Mouse (Mus musculus) adrenal gland, postnatal 14 days (tissue): ENCODE results near the gene Ap3s2. TPM values are rescaled to one million over a fixed set of nuclear protein-coding genes. Genes with fewer than 3 reads are reported as not detected.

Experiments used
- DNase-seq: peaks from one replicate; pipeline ENCODE4 v3.0.0; 2021; ENCODE audit warnings: mixed read lengths
- microRNA-seq, 2 experiments: library from miRNA; unstranded; fragments of <30 nt; microRNA quantifications; one replicate each; pipeline ENCODE4 v1.2.0; 2021
- total RNA-seq: library from RNA; stranded (reverse); gene quantifications from 2 replicates; pipeline ENCODE4 v1.2.3, GENCODE M21; 2021

The Ap3s2 gene
- total RNA-seq, 1 experiment from 2014 or later, result 26.0 TPM

DNA sequence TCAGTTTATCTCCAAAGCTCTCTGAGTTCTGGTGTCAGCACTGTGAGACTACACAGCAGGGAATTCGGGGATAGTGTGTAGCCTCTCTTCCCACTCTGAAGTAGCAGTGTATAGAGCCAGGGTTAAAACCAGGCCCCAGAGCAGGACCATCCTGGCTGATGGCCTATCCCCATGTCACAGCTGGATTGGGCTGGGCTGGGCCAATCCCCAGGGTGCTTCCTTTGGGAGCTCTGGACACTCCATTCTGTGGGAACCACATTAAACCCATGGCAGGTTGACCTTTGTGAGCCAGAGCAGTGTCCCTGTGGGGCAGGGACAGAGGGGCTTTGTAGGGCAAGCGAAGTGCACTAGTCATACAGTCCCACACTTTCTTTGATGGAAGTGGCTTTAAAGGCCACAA is 74.1 kb downstream of the Ap3s2 start:
- no peak for DNase-seq

DNA sequence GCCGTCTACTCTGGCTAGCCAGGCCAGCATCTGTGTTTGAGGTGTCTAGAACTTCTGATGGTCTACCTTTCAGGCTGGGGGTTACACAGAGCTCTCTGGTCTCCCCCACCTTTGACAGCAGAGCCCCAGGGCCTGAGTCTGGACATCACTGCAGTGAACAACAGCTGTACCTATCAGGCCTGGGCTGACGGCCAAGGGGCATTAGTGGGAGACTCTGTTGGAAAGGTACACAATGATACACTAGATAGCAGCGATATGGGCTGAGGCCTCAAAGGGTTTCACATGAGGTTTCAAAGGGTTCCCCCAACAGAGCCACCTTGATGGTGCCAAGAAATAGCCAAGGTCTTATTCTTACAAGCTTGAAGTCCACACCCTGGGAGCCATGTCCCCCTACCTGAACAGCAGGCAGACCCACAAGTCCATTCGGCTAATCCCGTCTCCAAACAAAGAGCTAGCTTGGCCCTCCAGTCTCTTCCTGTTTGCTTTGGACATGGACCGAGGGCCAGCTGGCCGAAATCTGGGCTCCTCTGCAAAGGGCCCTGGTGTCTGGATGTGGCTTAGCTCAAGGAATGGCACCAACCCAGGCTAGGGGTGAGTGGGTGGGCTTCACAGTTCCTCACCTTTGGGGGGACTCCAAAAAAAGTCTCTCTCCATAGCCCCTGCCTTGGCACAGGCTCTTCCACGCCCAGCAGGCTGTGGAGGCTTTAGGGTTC is 76.2 kb downstream of the Ap3s2 start:
- no peak for DNase-seq

DNA sequence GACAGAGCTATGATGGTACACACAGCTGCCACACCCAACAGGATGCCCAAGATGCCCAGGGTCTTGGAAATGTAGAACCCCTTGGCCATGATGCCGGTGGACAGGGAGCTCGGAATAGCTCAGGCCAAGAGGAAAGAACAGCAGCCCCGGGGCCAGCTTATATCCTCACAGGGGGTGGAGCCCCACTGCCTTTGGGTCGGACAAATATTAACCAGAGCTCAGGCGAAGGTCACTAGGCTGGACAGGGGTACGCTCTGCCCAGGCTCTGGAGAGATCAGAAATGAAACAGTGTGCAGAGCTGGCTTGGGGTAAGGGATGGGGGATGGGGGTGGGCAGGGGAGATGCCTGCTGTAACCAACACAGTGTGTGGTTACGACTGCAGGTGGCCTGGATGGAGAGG is 78.3 kb downstream of the Ap3s2 start:
- no peak for DNase-seq

DNA sequence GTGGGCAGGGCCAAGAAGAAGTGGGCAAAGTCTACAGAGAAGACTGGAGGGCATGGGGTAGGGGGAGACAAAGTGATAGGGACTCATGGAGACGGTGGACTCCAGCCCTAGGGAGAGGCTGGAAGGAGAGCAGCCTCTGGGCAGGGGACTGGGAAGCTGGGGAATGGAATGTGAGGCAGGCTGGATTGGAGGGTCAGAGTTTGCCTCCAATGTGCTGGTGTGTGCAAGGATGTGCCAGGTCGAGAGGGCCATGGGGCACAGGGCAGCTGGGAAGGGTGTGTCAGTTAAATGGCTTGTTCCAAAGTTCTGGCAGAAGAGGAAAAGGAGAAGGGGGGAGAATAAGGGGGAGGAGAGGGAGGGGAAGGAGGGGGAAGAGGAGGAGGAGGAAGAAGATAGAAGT is 83.2 kb downstream of the Ap3s2 start:
- no peak for DNase-seq

DNA sequence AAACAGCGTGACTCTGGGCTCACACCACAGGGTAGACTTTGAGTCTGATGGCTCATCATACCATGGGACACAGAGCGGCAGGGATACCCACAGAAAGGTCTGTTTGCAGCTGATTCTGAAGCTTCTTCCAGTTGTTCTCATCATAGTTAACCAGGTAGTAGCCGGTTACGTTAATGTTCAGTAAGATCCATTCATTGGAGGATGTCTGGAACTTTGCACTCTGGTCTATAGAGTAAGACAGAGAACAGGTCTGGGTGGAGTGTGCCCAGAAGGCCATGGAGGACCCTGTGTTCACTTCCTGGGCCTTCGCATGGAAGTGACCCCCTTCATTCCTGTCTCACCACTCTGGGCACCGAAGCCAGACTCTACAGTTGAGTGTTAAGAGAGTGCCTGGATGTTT is 85.3 kb downstream of the Ap3s2 start:
- no peak for DNase-seq

DNA sequence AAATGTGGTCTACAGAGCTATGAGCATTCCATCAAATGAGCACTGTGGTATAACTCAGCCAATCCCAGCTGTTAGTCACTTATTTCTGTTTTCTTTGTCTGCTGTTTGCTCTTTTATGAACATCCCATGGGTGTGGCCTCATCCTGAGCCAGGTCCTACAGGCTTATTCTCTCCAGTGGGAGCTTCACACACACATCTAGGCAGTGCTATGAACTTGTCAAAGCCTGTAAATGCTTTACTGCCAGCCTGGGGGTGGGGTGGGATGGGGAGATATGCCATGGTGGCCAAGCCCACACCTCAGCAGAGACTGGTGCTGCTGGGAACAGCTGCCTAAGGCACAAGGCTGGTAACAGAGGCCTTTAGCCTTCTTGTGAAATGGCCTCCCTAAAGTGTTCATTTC is 87.5 kb downstream of the Ap3s2 start:
- DNase-seq, result no peak

DNA sequence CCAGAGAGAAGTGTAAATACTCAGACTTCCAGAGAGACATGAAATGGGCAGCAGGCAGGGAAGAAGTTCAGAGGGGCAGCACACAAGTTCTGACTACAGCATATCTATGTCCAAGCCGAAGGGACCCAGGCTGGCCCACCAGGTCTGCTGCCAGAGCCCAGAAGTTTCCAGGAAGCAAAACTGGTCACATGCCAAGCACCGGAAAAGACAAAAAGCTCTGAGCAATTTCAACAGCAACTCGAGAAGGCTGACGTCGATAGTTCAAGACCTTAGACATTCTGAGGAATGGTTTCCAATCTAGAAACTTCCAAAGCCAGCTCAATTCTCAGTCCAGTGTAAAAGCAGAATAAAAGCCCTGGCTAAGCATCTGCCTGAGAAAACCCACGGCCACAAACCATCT is 88.9 kb downstream of the Ap3s2 start:
- DNase-seq, result no peak

DNA sequence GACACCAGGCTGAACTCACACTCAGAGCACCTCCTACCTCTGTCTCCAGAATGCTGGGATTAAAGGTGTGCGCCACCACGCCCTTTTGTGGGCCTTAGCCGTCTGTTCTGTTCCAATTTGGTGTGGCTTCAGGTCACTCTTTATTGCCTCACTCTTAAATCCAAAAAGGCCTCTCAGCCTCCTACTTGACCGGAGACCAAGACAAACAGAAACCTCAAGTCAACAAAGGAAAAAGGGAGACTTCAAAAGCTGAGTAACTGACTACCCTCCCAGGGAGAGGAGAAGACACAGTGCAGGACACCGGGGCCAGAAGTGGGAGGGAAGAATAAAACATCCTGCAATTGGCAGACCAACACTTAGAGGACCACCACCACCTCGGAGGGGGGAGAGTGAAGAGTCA is 89.3 kb downstream of the Ap3s2 start:
- no peak for DNase-seq

DNA sequence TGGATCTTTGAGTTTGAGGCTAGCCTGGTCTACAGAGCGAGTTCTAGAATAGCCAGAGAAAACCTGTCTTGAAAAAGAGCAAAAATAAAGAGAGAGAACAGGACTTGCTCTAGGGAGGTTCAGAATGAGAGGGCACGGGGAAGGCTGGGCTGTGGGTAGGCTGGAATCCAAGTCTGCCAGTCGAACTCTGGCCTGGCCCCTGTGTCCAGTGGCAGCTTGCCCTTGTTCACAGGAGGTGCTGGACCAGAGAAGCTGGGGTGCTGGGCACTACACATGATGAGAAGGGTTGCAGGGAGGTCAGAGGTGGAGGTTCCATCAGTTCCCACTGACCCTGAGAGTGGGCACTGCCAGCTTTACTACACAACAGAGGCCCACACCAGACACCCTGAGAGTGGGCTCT is 92.1 kb downstream of the Ap3s2 start:
- DNase-seq, result no peak

Small RNA genes within 50 kb of the gene (microRNA-seq; reads per million reads assigned to microRNA genes)
- 0 reads per million in 2 experiments for gene Gm24541

Other genes with a start within 250 kb of the Ap3s2 start
- gene Kif7, start 204.9 kb downstream of the Ap3s2 start, total RNA-seq, result 4.2 and 5.0 TPM in 2 replicates
- 646 and 719 TPM in 2 replicates for gene Plin1, start 187.7 kb downstream of the Ap3s2 start, total RNA-seq
- 45.9 and 53.5 TPM in 2 replicates for gene Pex11a, start 177.5 kb downstream of the Ap3s2 start, total RNA-seq
- gene Wdr93, start 177.5 kb downstream of the Ap3s2 start, total RNA-seq, result 1.8 and 2.8 TPM in 2 replicates
- gene Mesp1, start 126.9 kb downstream of the Ap3s2 start, total RNA-seq, result not detected in 2 replicates
- gene Mesp2, start 109.9 kb downstream of the Ap3s2 start, total RNA-seq, result 0.56 and 0.67 TPM in 2 replicates
- 12.2 and 30.5 TPM in 2 replicates for gene Anpep, start 59.6 kb downstream of the Ap3s2 start, total RNA-seq
- 16.3 and 17.4 TPM in 2 replicates for gene Arpin, start 14.7 kb upstream of the Ap3s2 start, total RNA-seq
- 21.3 and 25.6 TPM in 2 replicates for gene Zfp710, start 104.2 kb upstream of the Ap3s2 start, total RNA-seq
- 353 and 359 TPM in 2 replicates for gene Idh2, start 194.7 kb upstream of the Ap3s2 start, total RNA-seq